Mouse (Mus musculus) spleen, adult 2 months (tissue): ENCODE data around the gene Pecam1.

Experiments
- CTCF ChIP-seq: fragments of 200-500 bp; IDR thresholded peaks from 2 replicates; pipeline ENCODE4 v1.5.1; 2011; ENCODE audit warnings: mild to moderate bottlenecking, inconsistent platforms; ENCODE audit not compliant: insufficient read depth, insufficient read length, insufficient replicate concordance; ENCODE audit errors: extremely low read depth
- POLR2A ChIP-seq: fragments of 200-500 bp; IDR thresholded peaks from 2 replicates; pipeline ENCODE4 v1.6.1; 2011; ENCODE audit warnings: low read depth, low read length, inconsistent platforms

DNA sequence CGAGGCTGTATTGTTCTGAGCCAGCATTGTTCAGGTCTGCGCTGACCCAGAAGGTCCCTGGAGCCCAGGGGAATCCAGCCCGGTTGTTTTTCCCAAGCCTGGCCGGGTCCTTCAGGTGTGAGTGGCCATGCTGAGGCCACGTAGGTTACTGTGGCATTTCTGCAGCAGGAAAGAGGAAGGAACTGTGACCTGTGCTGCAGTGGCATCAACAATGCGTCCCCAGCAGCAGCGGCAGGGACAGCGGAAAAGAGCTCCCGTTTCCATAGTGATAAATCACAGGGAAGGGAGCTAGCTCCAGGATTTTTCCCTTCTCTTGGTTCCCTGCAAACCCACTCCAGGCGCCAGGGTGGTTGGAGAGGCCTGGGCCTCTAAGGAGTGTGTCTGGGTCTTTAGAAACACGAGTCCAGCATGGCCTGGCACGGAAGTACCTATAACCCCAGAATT lies 13.2 kb downstream of the Pecam1 start:
- TF ChIP-seq POLR2A (no peak), CTCF (no peak)
